In genomic region chr9:61829736-61830135, GRCm38 (mm10) we compare ENCODE assay signal across 7 mouse cellular contexts.
DNase-seq lines count a peak whose midpoint lies in the region.

No protein-coding gene starts in this region.

- peak; percentile 7 for DNase-seq in left cerebral cortex, adult 11 months (ENCODE audit: low spot score)
- no peak for DNase-seq in left cerebral cortex, postnatal 10 days (ENCODE audit: extremely low spot score in 1 of 2, low spot score in 2 of 2)
- DNase-seq in thymus, postnatal 4 days, result peak; percentile 17
- DNase-seq in thymus, postnatal 0 days (ENCODE audit: low spot score), result no peak
- DNase-seq in left cerebral cortex, postnatal 36 days (ENCODE audit: low spot score in 2 of 2), result peak; percentile 53 to 54
- DNase-seq in liver, result no peak
- no peak for DNase-seq in embryo, embryonic 10.5 days (ENCODE audit: low spot score)

- intact Hi-C loops in left cerebral cortex, postnatal 10 days (cut with DNase I), result loop anchor here (5.0 kb wide), 2 partner anchors 112 to 452 kb away; no protein-coding TSS in a partner anchor
- intact Hi-C loops in left cerebral cortex, postnatal 36 days (cut with DNase I), result loop anchor here (1.0 to 10.0 kb wide), 6 partner anchors 77 to 782 kb away; partner anchors contain the start of gene Tle3

Comparison
In these comparisons a context has a peak if more than half of its experiments do, and no peak if none do; other contexts are left out.
1. DNase-seq: peak in left cerebral cortex, adult 11 months (single experiment), thymus, postnatal 4 days (single experiment) and left cerebral cortex, postnatal 36 days (2 of 2); none in left cerebral cortex, postnatal 10 days (0 of 2), thymus, postnatal 0 days (single experiment), liver (single experiment) and embryo, embryonic 10.5 days (single experiment).